Mouse (Mus musculus): ENCODE results near the gene Rilpl1. TPM values are rescaled to one million over a fixed set of nuclear protein-coding genes. Genes with fewer than 3 reads are reported as not detected.

Rilpl1 gene
- polyA plus RNA-seq, 1 experiment from 2014 or later: 9.8 TPM

- ATAC-seq (replicated peaks; ENCODE audit: low FRiP score) (no peak), DNase-seq (ENCODE audit: low spot score) (no peak)
- Histone ChIP-seq H3K9ac (ENCODE audit: low read depth, low read length) (no peak overlapping the region), H3K9me3 (ENCODE audit: control insufficient read depth, low read length) (no peaks in the 10 kb centered on the region), H3K4me2 (no peak overlapping the region), H3K27me3 (replicated peaks; ENCODE audit: control insufficient read depth, insufficient read depth, low read length) (no peaks in the 10 kb centered on the region), H3K36me3 (ENCODE audit: control insufficient read depth, insufficient read depth, low read length) (peaks cover 11% of the 10 kb centered on the region; the same call in 1 of the 2 replicates), H3K27ac (ENCODE audit: low read depth, low read length) (no peak overlapping the region), H3K4me3 (ENCODE audit: low read depth, low read length) (no peak overlapping the region), H3K4me1 (replicated peaks; ENCODE audit: control insufficient read depth, insufficient read depth, low read length) (peaks cover 6% of the 10 kb centered on the region)
- WGBS: 69% methylated on average over 4 of the region's 4 CpGs
These were observed 38.6 kb downstream of the Rilpl1 start for GRCm38 (mm10) chr5:124492618-124493017.

- Histone ChIP-seq H3K9me3 (ENCODE audit: control insufficient read depth, low read length) (no peaks in the 10 kb centered on the region), H3K4me2 (no peak overlapping the region), H3K9ac (ENCODE audit: low read depth, low read length) (no peak overlapping the region), H3K36me3 (ENCODE audit: control insufficient read depth, insufficient read depth, low read length) (peaks cover 11% of the 10 kb centered on the region; the same call in 1 of the 2 replicates), H3K4me1 (replicated peaks; ENCODE audit: control insufficient read depth, insufficient read depth, low read length) (peaks cover under 1% of the 10 kb centered on the region; the same call in 1 of the 2 replicates), H3K27ac (ENCODE audit: low read depth, low read length) (no peak overlapping the region), H3K4me3 (ENCODE audit: low read depth, low read length) (no peak overlapping the region), H3K27me3 (replicated peaks; ENCODE audit: control insufficient read depth, insufficient read depth, low read length) (no peaks in the 10 kb centered on the region)
- DNase-seq (ENCODE audit: low spot score): no peak
- ATAC-seq (replicated peaks; ENCODE audit: low FRiP score): no peak
- 90% methylated on average over 4 of the region's 4 CpGs for WGBS
These were observed 39.5 kb downstream of the Rilpl1 start for GRCm38 (mm10) chr5:124491732-124492131.

- Histone ChIP-seq H3K9ac (ENCODE audit: low read depth, low read length) (no peak overlapping the region), H3K36me3 (ENCODE audit: control insufficient read depth, insufficient read depth, low read length) (peaks cover 11% of the 10 kb centered on the region; the same call in 1 of the 2 replicates), H3K4me2 (no peak overlapping the region), H3K27me3 (replicated peaks; ENCODE audit: control insufficient read depth, insufficient read depth, low read length) (no peaks in the 10 kb centered on the region), H3K4me3 (ENCODE audit: low read depth, low read length) (no peak overlapping the region), H3K27ac (ENCODE audit: low read depth, low read length) (no peak overlapping the region), H3K4me1 (replicated peaks; ENCODE audit: control insufficient read depth, insufficient read depth, low read length) (peaks cover 5% of the 10 kb centered on the region), H3K9me3 (ENCODE audit: control insufficient read depth, low read length) (no peaks in the 10 kb centered on the region)
- WGBS: 82% methylated on average over 3 of the region's 3 CpGs
- DNase-seq (ENCODE audit: low spot score) (no peak), ATAC-seq (replicated peaks; ENCODE audit: low FRiP score) (no peak)
These were observed 42.3 kb downstream of the Rilpl1 start for GRCm38 (mm10) chr5:124488885-124489284.

- Histone ChIP-seq H3K9ac (ENCODE audit: low read depth, low read length) (no peak overlapping the region), H3K4me1 (replicated peaks; ENCODE audit: control insufficient read depth, insufficient read depth, low read length) (peaks cover 5% of the 10 kb centered on the region), H3K27ac (ENCODE audit: low read depth, low read length) (no peak overlapping the region), H3K27me3 (replicated peaks; ENCODE audit: control insufficient read depth, insufficient read depth, low read length) (no peaks in the 10 kb centered on the region), H3K36me3 (ENCODE audit: control insufficient read depth, insufficient read depth, low read length) (peaks cover 7% of the 10 kb centered on the region; the same call in 1 of the 2 replicates), H3K9me3 (ENCODE audit: control insufficient read depth, low read length) (no peaks in the 10 kb centered on the region), H3K4me2 (no peak overlapping the region), H3K4me3 (ENCODE audit: low read depth, low read length) (no peak overlapping the region)
- ATAC-seq (replicated peaks; ENCODE audit: low FRiP score) (no peak), DNase-seq (ENCODE audit: low spot score) (no peak)
- 82% methylated on average over 5 of the region's 5 CpGs for WGBS
These were observed 45.5 kb downstream of the Rilpl1 start for GRCm38 (mm10) chr5:124485654-124486053.

- Histone ChIP-seq H3K36me3 (ENCODE audit: control insufficient read depth, insufficient read depth, low read length) (no peaks in the 10 kb centered on the region), H3K9ac (ENCODE audit: low read depth, low read length) (peak overlapping the region; percentile 86), H3K4me1 (replicated peaks; ENCODE audit: control insufficient read depth, insufficient read depth, low read length) (peaks cover 6% of the 10 kb centered on the region), H3K27me3 (replicated peaks; ENCODE audit: control insufficient read depth, insufficient read depth, low read length) (no peaks in the 10 kb centered on the region), H3K9me3 (ENCODE audit: control insufficient read depth, low read length) (no peaks in the 10 kb centered on the region), H3K4me2 (peak overlapping the region; percentile 93), H3K27ac (ENCODE audit: low read depth, low read length) (peak overlapping the region; percentile 99), H3K4me3 (ENCODE audit: low read depth, low read length) (peak overlapping the region; percentile 67)
- peak; percentile 35 for ATAC-seq (replicated peaks; ENCODE audit: low FRiP score)
- WGBS: 8% methylated on average over 15 of the region's 15 CpGs
- DNase-seq (ENCODE audit: low spot score): no peak
These were observed 47.4 kb downstream of the Rilpl1 start for GRCm38 (mm10) chr5:124483655-124484396.

GRCm38 (mm10) chr5:124482966-124483654 lies 48.1 kb downstream of the Rilpl1 start, which contains the start of gene Snrnp35:
TSS of gene Snrnp35 (plus strand) at chr5:124483134.
- H3K9ac ChIP-seq (ENCODE audit: low read depth, low read length): peak within 1 kb of the TSS; percentile 86
- peaks cover 11% of the 10 kb centered on the region for H3K4me1 ChIP-seq (replicated peaks; ENCODE audit: control insufficient read depth, insufficient read depth, low read length)
- WGBS: under 1% methylated on average over 48 of the region's 48 CpGs
- H3K9me3 ChIP-seq (ENCODE audit: control insufficient read depth, low read length): no peaks in the 10 kb centered on the region
- peak within 1 kb of the TSS; percentile 99 for H3K27ac ChIP-seq (ENCODE audit: low read depth, low read length)
- no peaks in the 10 kb centered on the region for H3K36me3 ChIP-seq (ENCODE audit: control insufficient read depth, insufficient read depth, low read length)
- H3K4me3 ChIP-seq (ENCODE audit: low read depth, low read length): peak within 1 kb of the TSS; percentile 67
- ATAC-seq (replicated peaks; ENCODE audit: low FRiP score) (peak; percentile 85), DNase-seq (ENCODE audit: low spot score) (peak; percentile 95)
- peak within 1 kb of the TSS; percentile 93 for H3K4me2 ChIP-seq
- H3K27me3 ChIP-seq (replicated peaks; ENCODE audit: control insufficient read depth, insufficient read depth, low read length): no peaks in the 10 kb centered on the region

- DNase-seq (ENCODE audit: low spot score): peak; percentile 50
These were observed 48.7 kb downstream of the Rilpl1 start for GRCm38 (mm10) chr5:124482436-124482965.

GRCm38 (mm10) chr5:124481714-124482113 lies 49.5 kb downstream of the Rilpl1 start:
- ATAC-seq (replicated peaks; ENCODE audit: low FRiP score): no peak
- no peak for DNase-seq (ENCODE audit: low spot score)

More at GRCm38 (mm10) chr5:124482436-124482965, 48.7 kb downstream of the Rilpl1 start:
- Histone ChIP-seq H3K4me1 (replicated peaks; ENCODE audit: control insufficient read depth, insufficient read depth, low read length) (peaks cover 13% of the 10 kb centered on the region), H3K4me2 (peak overlapping the region; percentile 93), H3K27me3 (replicated peaks; ENCODE audit: control insufficient read depth, insufficient read depth, low read length) (no peaks in the 10 kb centered on the region), H3K4me3 (ENCODE audit: low read depth, low read length) (peak overlapping the region; percentile 67), H3K36me3 (ENCODE audit: control insufficient read depth, insufficient read depth, low read length) (no peaks in the 10 kb centered on the region), H3K9me3 (ENCODE audit: control insufficient read depth, low read length) (no peaks in the 10 kb centered on the region), H3K27ac (ENCODE audit: low read depth, low read length) (peak overlapping the region; percentile 99), H3K9ac (ENCODE audit: low read depth, low read length) (peak overlapping the region; percentile 86)
- 6% methylated on average over 13 of the region's 13 CpGs for WGBS
- no peak for ATAC-seq (replicated peaks; ENCODE audit: low FRiP score)

More at GRCm38 (mm10) chr5:124481714-124482113, 49.5 kb downstream of the Rilpl1 start:
- WGBS: 91% methylated on average over 4 of the region's 4 CpGs
- no peaks in the 10 kb centered on the region for H3K27me3 ChIP-seq (replicated peaks; ENCODE audit: control insufficient read depth, insufficient read depth, low read length)
- H3K9ac ChIP-seq (ENCODE audit: low read depth, low read length): no peak overlapping the region
- no peak overlapping the region for H3K27ac ChIP-seq (ENCODE audit: low read depth, low read length)
- no peak overlapping the region for H3K4me3 ChIP-seq (ENCODE audit: low read depth, low read length)
- H3K4me1 ChIP-seq (replicated peaks; ENCODE audit: control insufficient read depth, insufficient read depth, low read length): peaks cover 13% of the 10 kb centered on the region
- H3K9me3 ChIP-seq (ENCODE audit: control insufficient read depth, low read length): no peaks in the 10 kb centered on the region
- no peak overlapping the region for H3K4me2 ChIP-seq
- no peaks in the 10 kb centered on the region for H3K36me3 ChIP-seq (ENCODE audit: control insufficient read depth, insufficient read depth, low read length)

Measured in liver, embryonic 11.5 days (tissue).